Mouse (Mus musculus): ENCODE measurements at regions not wholly inside any gene's neighbourhood (a gene's known extent, or its start where the extent isn't known, plus 50 kb on each side); places are given as distances from the start of the nearest gene placed in this dataset.

DNA sequence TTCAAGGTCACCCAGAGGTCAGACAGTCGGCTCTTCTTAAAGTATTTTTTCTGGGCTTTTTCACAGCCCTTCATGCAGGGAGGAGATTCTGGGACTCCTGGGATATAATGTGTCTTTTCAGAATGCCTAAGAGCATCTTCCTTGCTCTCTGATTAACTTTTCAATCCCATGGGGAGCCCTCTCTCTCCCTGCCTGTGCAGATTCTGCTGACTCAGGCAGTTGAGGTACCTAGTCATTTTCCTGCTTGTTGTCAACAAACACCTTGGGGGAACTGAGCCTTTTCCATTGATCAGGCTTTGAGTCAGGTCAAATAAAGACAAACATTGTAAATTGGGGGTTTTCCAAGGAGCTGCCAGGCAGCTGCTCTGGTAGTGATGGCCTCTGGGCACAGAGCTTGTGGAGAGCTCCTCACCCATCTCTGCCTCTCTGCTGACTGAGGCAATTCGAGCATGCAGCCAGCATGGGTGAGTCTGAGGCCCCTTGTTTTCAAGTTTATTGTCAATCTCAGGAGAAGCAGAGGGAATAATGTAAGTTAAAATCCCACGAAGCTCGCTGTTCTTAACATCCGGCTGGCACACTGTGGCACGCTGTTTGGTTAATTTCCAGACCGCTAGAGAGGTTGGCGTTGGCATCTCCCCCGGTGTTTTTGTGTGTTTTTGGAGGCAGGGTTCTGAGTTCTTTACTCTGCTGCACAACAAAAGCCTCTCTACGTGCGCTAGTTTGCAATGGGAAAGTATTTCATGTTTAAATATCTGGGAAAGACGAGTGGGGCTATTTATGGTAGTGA is 159.8 kb upstream of the Trpc7 start:
- no peak for TF ChIP-seq CTCF (IDR thresholded peaks at IDR 0.05; ENCODE audit: borderline replicate concordance, control insufficient read depth, extremely low read depth, insufficient read depth, low read length, poor library complexity)
- no peak for TF ChIP-seq POLR2A (IDR thresholded peaks at IDR 0.05; ENCODE audit: control insufficient read depth, extremely low read depth, insufficient read depth, low read length, poor library complexity)
